Mouse (Mus musculus): ENCODE measurements at regions not wholly inside any gene's neighbourhood (a gene's known extent, or its start where the extent isn't known, plus 50 kb on each side); places are given as distances from the start of the nearest gene placed in this dataset.
A peak's percentile ranks its signal among the peaks of the same experiment; 100 is the strongest.

DNA sequence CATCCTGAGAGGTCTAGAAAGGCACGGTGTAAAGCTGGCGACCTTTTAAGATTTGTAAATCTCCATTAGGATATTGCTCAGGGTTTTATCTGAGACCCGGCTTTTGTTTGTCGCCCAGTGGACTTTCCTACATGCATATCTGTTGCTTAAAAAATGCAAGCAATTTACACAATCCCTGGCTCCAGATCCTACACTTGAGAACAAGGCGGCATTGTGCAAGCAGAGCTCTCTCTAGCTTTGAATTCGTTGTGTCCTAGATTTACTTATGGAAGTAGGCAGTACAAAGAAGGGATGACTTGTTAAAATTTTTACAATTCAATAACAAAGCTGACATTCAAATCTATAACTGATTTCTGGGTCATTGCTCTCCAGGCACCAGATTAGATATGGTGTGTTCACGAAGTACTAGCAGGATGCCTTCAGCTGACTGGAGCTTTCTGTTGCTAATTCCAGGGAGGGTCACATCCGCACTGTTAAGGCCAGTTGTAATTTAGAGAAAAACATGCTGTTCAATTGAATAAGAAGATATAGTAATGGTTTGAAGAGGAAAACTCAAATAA, 62.2 kb upstream of the Teddm2 start:
- Histone ChIP-seq H3K9ac (no peak overlapping the region), H3K36me3 (no peaks in the 10 kb centered on the region), H3K27ac (no peak overlapping the region; the same call in 1 of the 2 replicates), H3K4me1 (no peaks in the 10 kb centered on the region), H3K4me2 (replicated peaks) (no peak overlapping the region), H3K9me3 (replicated peaks) (no peaks in the 10 kb centered on the region), H3K4me3 (no peak overlapping the region), H3K27me3 (no peaks in the 10 kb centered on the region)
- 59% methylated on average over 8 of the region's 8 CpGs for WGBS
- no peak for ATAC-seq (ENCODE audit: low FRiP score)

DNA sequence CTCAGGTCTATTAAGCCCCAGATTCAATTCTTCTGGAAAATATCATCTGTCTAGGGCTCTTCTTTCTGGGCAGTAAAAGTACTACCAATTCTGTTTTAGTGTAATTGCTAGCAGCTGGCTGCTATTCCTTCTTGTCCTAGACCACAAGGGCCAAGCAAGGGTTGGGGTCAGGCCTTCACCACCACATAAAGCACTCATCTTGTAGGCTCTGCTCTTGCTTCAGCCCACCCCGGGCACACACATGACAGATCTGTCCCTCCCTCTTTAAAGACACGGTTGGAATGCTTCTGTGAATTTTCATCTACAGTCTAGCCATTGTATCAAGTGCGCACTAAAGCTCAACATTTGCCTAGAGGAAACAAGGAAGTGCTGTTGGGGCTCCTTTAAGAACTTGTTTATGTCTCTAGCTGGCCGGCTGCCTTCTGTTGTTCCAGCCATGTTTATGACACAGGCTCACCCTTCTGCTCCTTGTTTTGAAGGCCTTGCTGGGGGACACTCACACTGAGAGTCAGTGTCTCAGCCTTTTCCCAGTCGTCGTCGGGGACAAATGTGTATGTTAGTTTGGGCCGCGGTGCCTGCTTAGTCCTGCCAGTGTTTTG, 63.8 kb upstream of the Teddm2 start:
- no peak overlapping the region for H3K4me2 ChIP-seq (replicated peaks)
- H3K4me3 ChIP-seq: no peak overlapping the region
- no peaks in the 10 kb centered on the region for H3K4me1 ChIP-seq
- H3K27me3 ChIP-seq: no peaks in the 10 kb centered on the region
- H3K9me3 ChIP-seq (replicated peaks): no peaks in the 10 kb centered on the region
- no peak overlapping the region for H3K9ac ChIP-seq
- 70% methylated on average over 9 of the region's 9 CpGs for WGBS
- no peak for ATAC-seq (ENCODE audit: low FRiP score)
- no peaks in the 10 kb centered on the region for H3K36me3 ChIP-seq
- H3K27ac ChIP-seq: no peak overlapping the region

DNA sequence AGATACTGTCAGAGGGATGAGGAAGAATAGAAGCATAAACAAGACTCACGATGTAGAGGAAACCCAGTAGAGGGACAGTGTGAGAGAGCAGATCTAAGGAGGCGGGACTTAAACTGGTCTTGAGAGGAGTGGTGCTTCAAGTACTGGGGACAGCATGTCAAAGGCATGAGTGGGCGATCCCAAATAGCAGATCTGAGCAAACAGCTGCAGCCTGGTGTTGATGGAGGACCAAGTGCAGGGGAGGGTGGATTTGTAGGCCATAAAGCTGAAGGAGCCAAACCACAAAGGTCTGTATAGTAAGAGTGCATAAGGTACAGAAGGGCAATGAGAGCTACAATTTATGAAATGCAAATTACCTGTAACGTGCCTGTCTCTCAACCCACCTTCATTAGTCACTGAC, 69.4 kb upstream of the Teddm2 start:
- Histone ChIP-seq H3K4me2 (replicated peaks) (no peak overlapping the region), H3K4me1 (no peaks in the 10 kb centered on the region), H3K9ac (no peak overlapping the region), H3K36me3 (no peaks in the 10 kb centered on the region), H3K27ac (no peak overlapping the region), H3K4me3 (no peak overlapping the region), H3K27me3 (no peaks in the 10 kb centered on the region; the same call in 1 of the 2 replicates), H3K9me3 (replicated peaks) (no peaks in the 10 kb centered on the region)
- 88% methylated on average over 4 of the region's 4 CpGs for WGBS
- ATAC-seq (ENCODE audit: low FRiP score): no peak

DNA sequence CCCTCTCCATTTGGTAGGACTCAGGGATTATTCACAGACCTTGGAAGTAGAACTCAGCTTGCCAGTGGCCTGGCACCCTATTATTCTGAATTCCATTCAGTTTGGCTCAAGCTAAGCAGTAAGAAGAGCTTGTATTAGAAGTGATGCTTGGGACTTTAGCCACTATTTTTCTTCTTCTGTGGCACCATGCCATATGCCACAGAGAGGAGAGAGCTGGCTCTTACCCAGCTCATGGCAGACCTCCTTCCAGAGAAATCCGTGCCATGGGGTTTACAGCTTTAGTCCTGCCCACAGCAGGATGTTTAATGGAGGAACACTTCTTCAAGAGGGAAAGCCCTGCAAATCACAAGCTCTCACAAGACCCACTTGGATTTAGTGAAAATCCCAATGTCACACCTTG, 74.3 kb upstream of the Teddm2 start:
- H3K9me3 ChIP-seq (replicated peaks): no peaks in the 10 kb centered on the region
- no peak overlapping the region for H3K27ac ChIP-seq
- no peak overlapping the region for H3K9ac ChIP-seq
- no peak overlapping the region for H3K4me3 ChIP-seq
- H3K36me3 ChIP-seq: no peaks in the 10 kb centered on the region
- H3K27me3 ChIP-seq: no peaks in the 10 kb centered on the region; the same call in 1 of the 2 replicates
- no peak overlapping the region for H3K4me2 ChIP-seq (replicated peaks)
- 74% methylated on average over 1 of the region's 1 CpGs for WGBS
- no peaks in the 10 kb centered on the region; the same call in 1 of the 2 replicates for H3K4me1 ChIP-seq
- no peak for ATAC-seq (ENCODE audit: low FRiP score)

DNA sequence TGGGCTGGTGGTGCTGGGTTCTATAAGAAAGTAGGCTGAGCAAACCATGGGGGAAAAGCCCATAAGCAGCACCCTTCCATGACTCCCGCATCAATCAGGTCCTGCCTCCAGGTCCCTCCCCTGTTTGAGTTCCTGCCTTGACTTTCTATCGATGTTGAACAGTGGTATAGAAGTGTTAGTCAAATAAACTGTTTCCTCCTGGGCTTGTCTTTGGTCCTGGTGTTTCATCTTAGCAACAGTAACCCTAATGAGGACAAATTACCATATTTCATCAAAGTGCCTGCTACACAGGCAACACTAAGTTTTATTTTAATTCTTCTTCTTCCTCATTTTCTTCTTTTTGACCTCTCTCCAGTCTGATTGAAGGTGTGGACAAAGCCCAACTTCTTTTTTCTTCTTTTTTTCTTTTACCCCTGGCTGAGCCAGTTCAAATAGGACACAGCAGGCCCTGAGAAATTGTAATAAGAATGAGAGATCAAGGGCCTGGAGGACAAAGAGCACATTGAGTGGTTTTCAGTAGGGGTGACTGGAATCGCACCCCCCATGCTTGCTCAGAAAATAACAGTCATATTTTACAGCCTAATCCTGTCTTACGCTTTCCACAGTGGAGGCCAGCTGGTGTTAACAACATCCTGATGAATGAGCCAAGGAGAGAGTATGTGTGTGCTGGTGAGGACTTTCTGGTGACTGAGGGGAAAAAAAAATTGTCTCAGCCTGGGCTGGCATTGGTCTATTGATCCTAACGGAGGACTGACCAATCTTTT, 78.1 kb upstream of the Teddm2 start:
- Histone ChIP-seq H3K27me3 (peaks cover 3% of the 10 kb centered on the region; the same call in 1 of the 2 replicates), H3K4me2 (replicated peaks) (no peak overlapping the region), H3K4me3 (no peak overlapping the region), H3K36me3 (no peaks in the 10 kb centered on the region), H3K4me1 (peaks cover 5% of the 10 kb centered on the region; the same call in 1 of the 2 replicates), H3K27ac (peak overlapping the region; percentile 44), H3K9me3 (replicated peaks) (no peaks in the 10 kb centered on the region), H3K9ac (no peak overlapping the region)
- WGBS: 12% methylated on average over 5 of the region's 5 CpGs
- ATAC-seq (ENCODE audit: low FRiP score): peak; percentile 43; the same call in 1 of the 2 replicates

DNA sequence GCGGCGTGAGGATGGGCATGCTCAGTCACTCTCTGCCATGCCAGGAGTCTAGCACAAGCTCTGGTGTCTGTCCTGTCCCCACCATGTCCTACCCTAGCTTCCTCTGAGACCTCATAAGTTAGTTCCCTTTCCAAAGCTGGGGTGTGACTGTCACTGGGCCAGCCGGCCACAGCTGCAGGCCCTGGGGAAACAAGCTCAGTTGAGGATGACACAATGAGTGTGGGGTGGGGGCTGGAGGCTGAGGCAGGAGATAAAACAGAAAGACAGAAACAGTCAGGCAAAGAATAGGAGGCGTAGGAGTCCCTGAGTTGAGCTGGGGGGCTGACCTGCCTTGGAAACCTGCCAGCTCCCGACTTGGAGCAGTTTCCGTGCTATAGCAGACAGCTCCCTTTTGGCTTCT, 80.9 kb upstream of the Teddm2 start:
- WGBS: 71% methylated on average over 6 of the region's 6 CpGs

DNA sequence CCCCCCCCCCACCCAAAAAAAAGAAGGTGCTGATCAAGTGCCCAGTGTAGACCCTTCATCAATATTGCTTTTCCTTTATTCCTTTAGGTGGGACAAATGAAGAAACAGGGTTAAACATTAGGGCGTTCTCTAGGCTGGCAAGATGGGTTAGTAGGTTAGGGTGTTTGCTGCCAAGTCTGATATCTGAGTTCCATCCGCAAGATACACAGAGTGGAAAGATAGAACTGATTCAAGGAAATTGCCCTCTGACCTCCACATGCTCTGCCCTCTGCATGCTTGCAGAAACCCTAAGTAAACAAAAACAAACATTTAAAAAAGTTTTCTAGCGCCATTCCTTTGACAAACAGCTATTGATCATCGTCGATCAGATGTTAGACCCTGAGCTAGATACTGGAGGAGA, 85.6 kb upstream of the Teddm2 start:
- Histone ChIP-seq H3K27ac (no peak overlapping the region), H3K9ac (no peak overlapping the region), H3K9me3 (replicated peaks) (no peaks in the 10 kb centered on the region), H3K36me3 (no peaks in the 10 kb centered on the region), H3K4me3 (no peak overlapping the region), H3K27me3 (peaks cover 3% of the 10 kb centered on the region; the same call in 1 of the 2 replicates), H3K4me1 (peaks cover 5% of the 10 kb centered on the region; the same call in 1 of the 2 replicates), H3K4me2 (replicated peaks) (no peak overlapping the region)
- no peak for ATAC-seq (ENCODE audit: low FRiP score)
- WGBS: 90% methylated on average over 5 of the region's 5 CpGs

More for the DNA sequence above, 80.9 kb upstream of the Teddm2 start:
- Histone ChIP-seq H3K9ac (no peak overlapping the region), H3K27ac (no peak overlapping the region), H3K9me3 (replicated peaks) (no peaks in the 10 kb centered on the region), H3K4me2 (replicated peaks) (no peak overlapping the region), H3K36me3 (no peaks in the 10 kb centered on the region), H3K4me1 (peaks cover 5% of the 10 kb centered on the region; the same call in 1 of the 2 replicates), H3K4me3 (no peak overlapping the region), H3K27me3 (peaks cover 3% of the 10 kb centered on the region; the same call in 1 of the 2 replicates)
- no peak for ATAC-seq (ENCODE audit: low FRiP score)

DNA sequence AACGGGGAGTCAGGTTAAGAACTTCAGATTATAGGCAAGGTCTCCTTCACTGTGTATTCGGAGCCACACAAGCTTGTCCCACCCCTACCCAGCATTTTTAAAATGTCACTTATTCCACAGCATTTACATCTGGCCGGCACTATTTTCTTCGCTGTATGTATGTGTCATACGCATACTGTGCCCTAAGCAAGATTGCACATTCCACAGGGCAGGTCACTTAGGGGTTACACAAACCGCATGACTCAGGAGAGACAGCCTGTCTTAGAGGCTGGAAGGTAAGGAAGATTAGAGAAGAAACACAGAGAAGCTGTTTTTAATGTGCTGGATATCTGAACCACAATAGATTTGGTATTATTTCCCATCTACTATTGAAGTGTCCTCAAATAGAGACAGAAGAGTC, 86.6 kb upstream of the Teddm2 start:
- H3K4me1 ChIP-seq: no peaks in the 10 kb centered on the region
- no peak overlapping the region for H3K9ac ChIP-seq
- no peak overlapping the region for H3K4me3 ChIP-seq
- 73% methylated on average over 6 of the region's 6 CpGs for WGBS
- no peak for ATAC-seq (ENCODE audit: low FRiP score)
- H3K9me3 ChIP-seq (replicated peaks): no peaks in the 10 kb centered on the region
- H3K36me3 ChIP-seq: no peaks in the 10 kb centered on the region
- no peaks in the 10 kb centered on the region for H3K27me3 ChIP-seq
- H3K27ac ChIP-seq: no peak overlapping the region
- no peak overlapping the region for H3K4me2 ChIP-seq (replicated peaks)

DNA sequence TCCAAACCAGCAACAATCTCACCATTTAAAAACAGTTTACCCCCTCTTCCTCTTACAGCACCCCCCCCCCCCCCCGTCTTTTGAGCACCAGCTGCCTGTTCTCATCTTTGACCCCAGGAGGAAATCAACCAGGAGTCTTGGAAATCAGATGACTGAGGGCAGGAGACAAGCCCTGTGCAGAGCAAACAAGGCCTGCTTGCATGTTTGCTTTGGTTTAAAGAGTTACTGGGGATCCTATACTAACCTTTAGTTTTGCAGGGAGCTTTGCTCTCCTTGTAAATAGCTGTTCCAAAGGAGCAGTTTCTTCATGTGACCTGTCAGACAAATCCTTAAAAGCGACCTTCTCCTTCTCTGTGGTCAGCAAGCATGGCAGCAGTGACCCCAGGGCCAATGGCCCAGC, 88.3 kb upstream of the Teddm2 start:
- H3K27ac ChIP-seq: no peak overlapping the region
- H3K9me3 ChIP-seq (replicated peaks): no peaks in the 10 kb centered on the region
- H3K9ac ChIP-seq: no peak overlapping the region
- ATAC-seq (ENCODE audit: low FRiP score): no peak
- H3K36me3 ChIP-seq: no peaks in the 10 kb centered on the region
- WGBS: 60% methylated on average over 2 of the region's 2 CpGs
- H3K27me3 ChIP-seq: no peaks in the 10 kb centered on the region
- no peak overlapping the region for H3K4me2 ChIP-seq (replicated peaks)
- no peak overlapping the region for H3K4me3 ChIP-seq
- H3K4me1 ChIP-seq: no peaks in the 10 kb centered on the region

DNA sequence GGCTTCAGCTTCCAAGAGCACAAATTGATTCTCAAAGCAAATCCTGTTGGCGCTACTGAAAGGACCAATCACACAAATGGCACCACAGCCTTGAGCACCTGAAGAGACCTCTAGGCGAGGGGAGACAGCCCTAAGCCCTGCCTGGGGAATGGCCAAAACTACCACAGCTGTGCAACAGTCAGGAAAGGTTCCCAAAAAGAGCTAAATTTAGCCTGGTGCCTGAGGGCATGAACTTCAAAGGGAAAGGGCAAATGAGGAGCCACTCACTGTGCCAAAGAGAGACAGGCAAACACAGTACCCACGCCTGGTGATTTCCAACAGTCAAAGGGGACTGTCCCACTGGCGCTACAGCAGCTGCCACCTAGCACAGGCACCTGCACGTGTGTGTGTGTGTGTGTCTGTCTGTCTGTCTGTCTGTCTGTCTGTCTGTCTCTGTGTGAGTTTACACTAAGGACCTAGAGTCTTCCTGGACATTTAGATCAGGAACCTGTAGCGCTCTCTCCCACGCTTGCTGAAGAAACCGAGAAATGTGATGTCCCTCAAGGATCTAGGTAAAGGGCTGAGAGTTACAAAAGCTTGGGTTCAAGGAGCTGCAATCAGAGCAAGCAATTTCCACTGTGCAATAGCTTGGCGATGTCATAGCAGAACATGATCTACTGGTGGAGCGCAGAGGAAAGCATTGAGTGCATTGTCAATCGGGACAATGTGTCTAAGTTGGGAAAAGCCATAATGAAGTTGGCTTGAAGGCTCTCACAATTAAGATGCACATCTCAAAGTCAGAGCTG, 90.8 kb upstream of the Teddm2 start:
- no peaks in the 10 kb centered on the region for H3K9me3 ChIP-seq (replicated peaks)
- no peaks in the 10 kb centered on the region for H3K4me1 ChIP-seq
- H3K27ac ChIP-seq: no peak overlapping the region
- H3K4me3 ChIP-seq: no peak overlapping the region
- no peak overlapping the region for H3K4me2 ChIP-seq (replicated peaks)
- WGBS: 88% methylated on average over 11 of the region's 11 CpGs
- no peak overlapping the region for H3K9ac ChIP-seq
- no peak for ATAC-seq (ENCODE audit: low FRiP score)
- no peaks in the 10 kb centered on the region for H3K27me3 ChIP-seq
- no peaks in the 10 kb centered on the region for H3K36me3 ChIP-seq

DNA sequence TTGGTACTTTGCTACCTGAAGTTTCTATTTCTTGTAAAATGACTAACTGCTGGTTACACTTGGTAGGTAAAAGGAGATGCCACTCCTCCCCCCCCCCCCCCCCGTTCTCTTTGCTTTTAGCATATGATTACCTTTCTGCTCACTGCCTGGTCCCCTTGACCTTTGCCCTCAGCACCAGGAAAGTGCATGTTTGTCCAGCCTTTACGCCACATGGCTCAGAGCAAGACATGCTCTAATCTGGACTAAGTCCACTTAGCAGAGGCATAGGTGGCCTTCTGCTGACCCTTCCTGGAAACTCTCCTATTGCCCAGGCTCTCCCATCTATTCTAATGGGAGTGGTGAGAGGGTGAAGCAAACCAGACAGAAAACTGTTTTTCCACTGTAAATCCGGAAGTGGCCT, 92.4 kb upstream of the Teddm2 start:
- WGBS: 79% methylated on average over 3 of the region's 3 CpGs
- Histone ChIP-seq H3K27me3 (no peaks in the 10 kb centered on the region), H3K9ac (no peak overlapping the region), H3K4me2 (replicated peaks) (no peak overlapping the region), H3K4me1 (peaks cover 4% of the 10 kb centered on the region; the same call in 1 of the 2 replicates), H3K9me3 (replicated peaks) (no peaks in the 10 kb centered on the region), H3K4me3 (no peak overlapping the region), H3K27ac (no peak overlapping the region), H3K36me3 (no peaks in the 10 kb centered on the region)
- no peak for ATAC-seq (ENCODE audit: low FRiP score)

DNA sequence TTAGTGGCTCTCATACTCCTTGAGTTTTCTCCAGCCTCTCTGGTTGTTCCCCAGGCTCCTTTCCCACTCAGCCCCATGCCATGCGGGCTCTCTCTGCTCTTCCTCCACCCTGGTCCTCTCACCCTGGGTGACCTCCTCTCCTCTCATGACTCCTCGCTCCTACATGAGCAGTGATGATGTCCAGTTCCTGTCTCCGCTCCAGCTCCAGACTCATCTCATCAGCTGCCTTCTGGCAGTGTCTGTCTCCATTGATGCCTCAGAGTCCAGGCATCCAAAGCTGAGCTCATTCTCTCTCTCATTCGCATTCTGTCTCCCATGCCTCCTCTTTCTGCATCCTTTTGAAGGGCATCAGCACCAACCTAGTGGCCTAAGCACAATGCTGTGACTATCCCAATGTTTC, 94.8 kb upstream of the Teddm2 start:
- ATAC-seq (ENCODE audit: low FRiP score): no peak
- 97% methylated on average over 4 of the region's 4 CpGs for WGBS
- no peaks in the 10 kb centered on the region for H3K9me3 ChIP-seq (replicated peaks)

More for the DNA sequence above, 94.8 kb upstream of the Teddm2 start:
- no peak overlapping the region for H3K9ac ChIP-seq
- no peaks in the 10 kb centered on the region for H3K27me3 ChIP-seq
- no peak overlapping the region for H3K27ac ChIP-seq
- no peaks in the 10 kb centered on the region for H3K36me3 ChIP-seq
- peaks cover 6% of the 10 kb centered on the region; the same call in 1 of the 2 replicates for H3K4me1 ChIP-seq
- H3K4me3 ChIP-seq: no peak overlapping the region
- H3K4me2 ChIP-seq (replicated peaks): no peak overlapping the region

All from hindbrain, embryonic 12.5 days (tissue).